Mouse (Mus musculus) MEL (cell line): Measurements from ENCODE around the gene Dgat2. TPM values are rescaled to one million over a fixed set of nuclear protein-coding genes. Genes with fewer than 3 reads are reported as not detected.

Experiments used
- DNase-seq: peaks from one replicate; pipeline ENCODE4 v3.0.0; 2011; ENCODE audit warnings: low read depth, low spot score
- H3K27ac ChIP-seq: 2 replicates; pipeline ENCODE4 v1.5.1; 2012; ENCODE audit warnings: low read depth, mild to moderate bottlenecking, control low read depth, low read length, moderate library complexity; ENCODE audit not compliant: control insufficient read depth
- H3K27me3 ChIP-seq, 2 experiments: fragments of 150-350 bp in 1 of 2; sonication (generic) in 1 of 2; 2 replicates each; pipeline ENCODE4 v1.6.1; 2012; ENCODE audit warnings: low read length in 2 of 2, mild to moderate bottlenecking in 2 of 2, improper control_type of control experiment in 1 of 2, moderate library complexity in 1 of 2; ENCODE audit not compliant: insufficient read depth in 2 of 2, control insufficient read depth in 1 of 2
- H3K36me3 ChIP-seq, 2 experiments: 2 replicates each; pipeline ENCODE4 v1.6.1; 2012 to 2014; ENCODE audit warnings: low read length in 2 of 2, improper control_type of control experiment in 1 of 2, inconsistent platforms in 1 of 2, mild to moderate bottlenecking in 1 of 2; ENCODE audit not compliant: insufficient read depth in 2 of 2, control insufficient read depth in 1 of 2
- H3K4me1 ChIP-seq, 2 experiments: fragments of 150-350 bp in 1 of 2; sonication (generic) in 1 of 2; 2 replicates each; pipeline ENCODE4 v1.6.1; 2012; ENCODE audit warnings: low read length in 2 of 2, improper control_type of control experiment in 1 of 2, mild to moderate bottlenecking in 1 of 2; ENCODE audit not compliant: insufficient read depth in 2 of 2, control insufficient read depth in 1 of 2
- H3K4me3 ChIP-seq, 2 experiments: fragments of 150-350 bp in 1 of 2; sonication (generic) in 1 of 2; 2 replicates each; pipeline ENCODE4 v1.5.1; 2012; ENCODE audit warnings: low read depth in 2 of 2, low read length in 2 of 2, mild to moderate bottlenecking in 2 of 2, moderate library complexity in 2 of 2, control low read depth in 1 of 2, improper control_type of control experiment in 1 of 2; ENCODE audit not compliant: control insufficient read depth in 1 of 2, insufficient read depth in 1 of 2
- H3K79me2 ChIP-seq: 2 replicates; pipeline ENCODE4 v1.6.1; 2012; ENCODE audit warnings: mild to moderate bottlenecking, low read length, moderate library complexity; ENCODE audit not compliant: control insufficient read depth, poor library complexity, insufficient read depth
- H3K9ac ChIP-seq: 2 replicates; pipeline ENCODE4 v1.6.1; 2012; ENCODE audit warnings: low read depth, mild to moderate bottlenecking, control low read depth, low read length, moderate library complexity; ENCODE audit not compliant: control insufficient read depth, poor library complexity, severe bottlenecking
- H3K9me3 ChIP-seq: fragments of 150-350 bp; sonication (generic); replicated peaks from 2 replicates; pipeline ENCODE4 v1.6.1; 2012; ENCODE audit warnings: mild to moderate bottlenecking, low read length, improper control_type of control experiment, moderate library complexity; ENCODE audit not compliant: insufficient read depth
- CHD2 ChIP-seq: IDR thresholded peaks from 2 replicates; pipeline ENCODE4 v1.6.1; 2011; ENCODE audit warnings: low read length, improper control_type of control experiment
- EP300 ChIP-seq, 2 experiments: IDR thresholded peaks; 2 replicates each; pipeline ENCODE4 v1.6.1; 2011; ENCODE audit warnings: improper control_type of control experiment in 2 of 2, low read length in 2 of 2, low read depth in 1 of 2, mild to moderate bottlenecking in 1 of 2
- GATA1 ChIP-seq: IDR thresholded peaks from 2 replicates; pipeline ENCODE4 v1.6.1; 2011; ENCODE audit warnings: low read depth, low read length, improper control_type of control experiment
- HCFC1 ChIP-seq: IDR thresholded peaks from 2 replicates; pipeline ENCODE4 v1.6.1; 2012; ENCODE audit warnings: low read depth, mild to moderate bottlenecking, inconsistent platforms, low read length, improper control_type of control experiment, moderate library complexity
- MAFK ChIP-seq: IDR thresholded peaks from 2 replicates; pipeline ENCODE4 v1.6.1; 2011; ENCODE audit warnings: low read depth, mild to moderate bottlenecking, low read length, improper control_type of control experiment, borderline replicate concordance
- MAZ ChIP-seq: IDR thresholded peaks from 2 replicates; pipeline ENCODE4 v1.6.1; 2012; ENCODE audit warnings: low read depth, mild to moderate bottlenecking, inconsistent platforms, low read length, improper control_type of control experiment
- MYB ChIP-seq: IDR thresholded peaks from 2 replicates; pipeline ENCODE4 v1.6.1; 2011; ENCODE audit warnings: mild to moderate bottlenecking, low read depth, low read length, improper control_type of control experiment
- MYC ChIP-seq: IDR thresholded peaks from 2 replicates; pipeline ENCODE4 v1.6.1; 2011; ENCODE audit warnings: low read depth, mild to moderate bottlenecking, low read length, improper control_type of control experiment, moderate library complexity
- NELFE ChIP-seq: IDR thresholded peaks from 2 replicates; pipeline ENCODE4 v1.6.1; 2011; ENCODE audit warnings: low read depth, low read length, improper control_type of control experiment
- NRF1 ChIP-seq: IDR thresholded peaks from 2 replicates; pipeline ENCODE4 v1.6.1; 2014; ENCODE audit warnings: low read depth, mild to moderate bottlenecking, inconsistent platforms, low read length, improper control_type of control experiment, moderate library complexity; ENCODE audit not compliant: poor library complexity, insufficient read depth, severe bottlenecking
- POLR2AphosphoS5 ChIP-seq: IDR thresholded peaks from 2 replicates; pipeline ENCODE4 v1.6.1; 2012; ENCODE audit warnings: low read depth, borderline replicate concordance, mild to moderate bottlenecking, inconsistent platforms, low read length, moderate library complexity, mixed read lengths
- RAD21 ChIP-seq: IDR thresholded peaks from 2 replicates; pipeline ENCODE4 v1.6.1; 2011; ENCODE audit warnings: mild to moderate bottlenecking, low read depth, low read length, improper control_type of control experiment
- RCOR1 ChIP-seq: IDR thresholded peaks from 2 replicates; pipeline ENCODE4 v1.6.1; 2012; ENCODE audit warnings: low read depth, mild to moderate bottlenecking, inconsistent platforms, low read length, improper control_type of control experiment
- TBP ChIP-seq: IDR thresholded peaks from 2 replicates; pipeline ENCODE4 v1.8.0; 2011; ENCODE audit warnings: low read depth, low read length, improper control_type of control experiment
- TCF12 ChIP-seq: IDR thresholded peaks from 2 replicates; pipeline ENCODE4 v1.6.1; 2014; ENCODE audit warnings: low read depth, mild to moderate bottlenecking, inconsistent platforms, low read length, improper control_type of control experiment, moderate library complexity
- UBTF ChIP-seq: IDR thresholded peaks from 2 replicates; pipeline ENCODE4 v1.6.1; 2012; ENCODE audit warnings: low read depth, mild to moderate bottlenecking, inconsistent platforms, low read length, improper control_type of control experiment, moderate library complexity, borderline replicate concordance; ENCODE audit not compliant: insufficient read depth
- USF2 ChIP-seq, 2 experiments: IDR thresholded peaks; 2 replicates each; pipeline ENCODE4 v1.6.1; 2011 to 2012; ENCODE audit warnings: improper control_type of control experiment in 2 of 2, low read length in 2 of 2, borderline replicate concordance in 1 of 2, inconsistent platforms in 1 of 2, low read depth in 1 of 2, mild to moderate bottlenecking in 1 of 2; ENCODE audit not compliant: insufficient read depth in 1 of 2
- ZC3H11A ChIP-seq: IDR thresholded peaks from 2 replicates; pipeline ENCODE4 v1.6.1; 2012; ENCODE audit warnings: low read depth, mild to moderate bottlenecking, inconsistent platforms, low read length, improper control_type of control experiment
- ZKSCAN1 ChIP-seq: IDR thresholded peaks from 2 replicates; pipeline ENCODE4 v1.6.1; 2012; ENCODE audit warnings: low read depth, mild to moderate bottlenecking, inconsistent platforms, low read length, improper control_type of control experiment, moderate library complexity
- ZMIZ1 ChIP-seq: IDR thresholded peaks from 2 replicates; pipeline ENCODE4 v1.6.1; 2012; ENCODE audit warnings: low read depth, mild to moderate bottlenecking, inconsistent platforms, low read length, improper control_type of control experiment, moderate library complexity
- ZNF384 ChIP-seq: IDR thresholded peaks from 2 replicates; pipeline ENCODE4 v1.6.1; 2012; ENCODE audit warnings: low read depth, mild to moderate bottlenecking, inconsistent platforms, low read length, improper control_type of control experiment
- polyA plus RNA-seq, 2 experiments: library from polyadenylated mRNA; stranded (reverse) in 1 of 2; unstranded in 1 of 2; fragments of >175 nt in 1 of 2; fragments of >200 nt in 1 of 2; gene quantifications; 2 replicates each; pipeline versions ENCODE4 v1.2.1 to v1.2.4; 2012; ENCODE audit warnings: low replicate concordance in 2 of 2, low read depth in 1 of 2; ENCODE audit not compliant: insufficient read length in 2 of 2, insufficient read depth in 1 of 2, missing spikeins in 1 of 2
- total RNA-seq: library from RNA; depleted of rRNA; stranded (reverse); fragments of 300-350 nt; gene quantifications from 2 replicates; pipeline ENCODE4 v1.2.3, GENCODE M21; 2012

Dgat2 gene
- total and polyA plus RNA-seq, 3 experiments: 4.1 to 7.7 TPM; not detected in 1

DNA sequence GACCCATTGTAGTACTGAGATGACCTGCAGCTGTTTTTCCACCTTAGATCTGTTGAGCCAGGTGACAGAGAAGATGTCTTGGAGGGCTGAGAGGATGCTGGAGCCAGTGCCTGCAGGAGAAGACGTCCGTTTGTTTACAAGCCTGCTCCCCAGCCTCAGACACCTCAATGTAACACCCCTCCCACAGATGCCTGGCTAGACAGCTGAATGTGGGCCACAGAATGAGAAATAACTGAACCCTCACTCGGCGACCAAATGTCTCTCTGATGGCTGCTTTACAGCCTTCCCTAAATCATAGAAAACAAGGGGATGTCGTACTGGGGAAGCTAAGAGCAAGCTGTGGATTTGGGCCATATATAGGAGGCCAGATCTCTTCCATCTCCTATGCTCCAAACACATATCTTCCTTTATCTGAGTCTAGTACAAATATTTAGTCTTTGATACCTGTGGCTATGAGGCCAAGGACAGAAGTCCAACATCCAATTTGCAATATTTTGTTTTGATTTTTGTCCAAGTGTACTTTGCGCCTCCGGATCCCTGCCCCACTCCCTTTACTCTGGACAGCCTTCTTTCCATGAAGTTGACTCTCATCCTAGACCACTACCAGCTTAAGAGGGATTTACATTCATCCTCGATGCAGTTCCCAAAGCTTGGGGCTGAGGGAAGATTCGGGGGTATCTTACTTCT lies 12.7 kb downstream of the Dgat2 start:
- no peak for TF ChIP-seq NRF1
- TF ChIP-seq MYC: no peak
- TF ChIP-seq ZMIZ1: no peak
- no peak for TF ChIP-seq GATA1
- TF ChIP-seq UBTF: no peak
- no peak for TF ChIP-seq ZC3H11A
- no peak for DNase-seq
- no peaks in the 10 kb centered on the region for H3K9me3 ChIP-seq
- no peak overlapping the region for H3K27ac ChIP-seq
- no peak overlapping the region for H3K4me3 ChIP-seq
- H3K4me1 ChIP-seq: peaks cover 2 to 21% of the 10 kb centered on the region in 2 experiments; a peak in 3 of 4 replicates
- H3K9ac ChIP-seq: no peak overlapping the region
- H3K27me3 ChIP-seq: no peaks in the 10 kb centered on the region
- H3K79me2 ChIP-seq: no peaks in the 10 kb centered on the region
- peaks cover 0 to 8% of the 10 kb centered on the region in 2 experiments; a peak in 2 of 4 replicates for H3K36me3 ChIP-seq

DNA sequence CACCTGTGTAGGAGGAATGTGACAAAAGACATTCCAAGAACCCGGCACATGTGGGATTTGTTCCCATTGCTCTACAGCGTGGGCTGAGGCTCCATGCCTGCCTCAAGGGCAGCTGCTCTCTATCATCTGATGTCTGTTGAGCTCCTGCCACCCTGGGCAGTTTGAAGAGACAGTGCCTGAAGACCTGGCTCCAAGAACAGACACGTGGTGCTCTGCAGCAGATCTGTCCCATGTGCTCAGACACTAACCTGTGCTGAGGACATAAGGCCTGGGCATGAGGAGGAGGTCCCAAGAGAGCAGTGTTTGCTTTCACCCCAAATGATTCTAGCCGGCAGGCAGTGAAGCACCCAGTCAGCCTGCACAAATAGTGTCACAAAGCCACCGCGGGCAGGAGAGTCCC lies 13.8 kb downstream of the Dgat2 start:
- no peaks in the 10 kb centered on the region for H3K27me3 ChIP-seq
- H3K36me3 ChIP-seq: peaks cover 0 to 8% of the 10 kb centered on the region in 2 experiments; a peak in 2 of 4 replicates
- no peak for DNase-seq
- TF ChIP-seq TCF12: no peak
- no peak for TF ChIP-seq USF2 (IDR thresholded peaks at IDR 0.05; ENCODE audit: borderline replicate concordance in 1 of 2, insufficient read depth in 1 of 2, low read depth in 1 of 2, low read length in 2 of 2)
- no peak for TF ChIP-seq RCOR1
- TF ChIP-seq MAFK: no peak
- TF ChIP-seq TBP: no peak
- TF ChIP-seq MYB: no peak
- no peak for TF ChIP-seq NRF1
- no peak for TF ChIP-seq POLR2AphosphoS5
- no peak for TF ChIP-seq ZNF384
- no peak for TF ChIP-seq MAZ
- TF ChIP-seq CHD2: no peak
- TF ChIP-seq GATA1: no peak
- no peak for TF ChIP-seq UBTF
- TF ChIP-seq EP300 (IDR thresholded peaks at IDR 0.05; ENCODE audit: low read depth in 1 of 2, low read length in 2 of 2): no peak
- no peak for TF ChIP-seq NELFE
- TF ChIP-seq RAD21: no peak
- no peak for TF ChIP-seq HCFC1
- TF ChIP-seq ZKSCAN1: no peak
- H3K79me2 ChIP-seq: no peaks in the 10 kb centered on the region
- H3K4me1 ChIP-seq: peaks cover 2 to 20% of the 10 kb centered on the region in 2 experiments; a peak in 3 of 4 replicates
- no peak overlapping the region for H3K4me3 ChIP-seq
- H3K9me3 ChIP-seq: no peaks in the 10 kb centered on the region
- no peak overlapping the region for H3K9ac ChIP-seq
- no peak overlapping the region for H3K27ac ChIP-seq
